Mouse (Mus musculus) stomach, postnatal 0 days (tissue): ENCODE data around the gene Olfr66. TPM values are rescaled to one million over a fixed set of nuclear protein-coding genes. Genes with fewer than 3 reads are reported as not detected.
A peak's percentile ranks its signal among the peaks of the same experiment; 100 is the strongest.

Experiments used
- ATAC-seq: fragments of 200-750 bp; cut with Nextera tagmentation; 2 replicates; pipeline ENCODE4 v1.8.0; 2017; ENCODE audit not compliant: low FRiP score, low TSS enrichment
- DNase-seq: peaks from one replicate; pipeline ENCODE4 v3.0.0-alpha.2; 2016; ENCODE audit warnings: low spot score
- H3K27ac ChIP-seq: fragments of 300-500 bp; sonication (generic); replicated peaks from 2 replicates; pipeline ENCODE4 v1.5.1; 2014; ENCODE audit warnings: mild to moderate bottlenecking, control low read depth
- H3K27me3 ChIP-seq: fragments of 300-500 bp; sonication (generic); 2 replicates; pipeline ENCODE4 v1.6.1; 2014; ENCODE audit warnings: low read length; ENCODE audit not compliant: control insufficient read depth, insufficient read depth
- H3K36me3 ChIP-seq: fragments of 300-500 bp; sonication (generic); 2 replicates; pipeline ENCODE4 v1.6.1; 2014; ENCODE audit warnings: low read length, mixed read lengths; ENCODE audit not compliant: control insufficient read depth, insufficient read depth
- H3K4me1 ChIP-seq: fragments of 300-500 bp; sonication (generic); replicated peaks from 2 replicates; pipeline ENCODE4 v1.6.1; 2014; ENCODE audit warnings: antibody characterized with exemption; ENCODE audit not compliant: control insufficient read depth, insufficient read depth
- H3K4me2 ChIP-seq: fragments of 300-500 bp; sonication (generic); replicated peaks from 2 replicates; pipeline ENCODE4 v1.6.1; 2014; ENCODE audit warnings: low read depth, mild to moderate bottlenecking, control low read depth, moderate library complexity
- H3K4me3 ChIP-seq: fragments of 300-500 bp; sonication (generic); 2 replicates; pipeline ENCODE4 v1.5.1; 2014; ENCODE audit warnings: low read depth, low read length, control low read depth
- H3K9ac ChIP-seq: fragments of 300-500 bp; sonication (generic); 2 replicates; pipeline ENCODE4 v1.6.1; 2014; ENCODE audit warnings: mild to moderate bottlenecking, low read length, control low read depth, mixed read lengths
- H3K9me3 ChIP-seq: fragments of 300-500 bp; sonication (generic); 2 replicates; pipeline ENCODE4 v1.6.1; 2016; ENCODE audit warnings: low read length; ENCODE audit not compliant: control insufficient read depth
- CTCF ChIP-seq: IDR thresholded peaks from 2 replicates; pipeline ENCODE4 v1.5.1; 2016; ENCODE audit warnings: antibody characterized with exemption, low read depth, mild to moderate bottlenecking, moderate library complexity
- EP300 ChIP-seq: optimal IDR thresholded peaks from 2 replicates; pipeline ENCODE3; 2016; ENCODE audit warnings: antibody characterized with exemption
- WGBS: fragments of 180-500 bp; shearing (Covaris S2); extraction: QIAGEN DNeasy Blood & Tissue Kit; methylation state at CpG from one replicate; pipeline ENCODE4 v1.1.7; 2014; 5-methylcytosine and 5-hydroxymethylcytosine counted together
- polyA plus RNA-seq: library from polyadenylated mRNA; unstranded; fragments of >200 nt; fragmentation: Nextera tagmentation; extraction: Ambion mirVana; gene quantifications from 2 replicates; pipeline ENCODE4 v1.2.1, GENCODE M21; 2015

Olfr66 gene
- polyA plus RNA-seq: not detected in 2 replicates

- Histone ChIP-seq H3K36me3 (no peaks in the 10 kb centered on the region), H3K4me2 (no peak within 1 kb of the TSS), H3K27ac (no peak within 1 kb of the TSS), H3K27me3 (no peaks in the 10 kb centered on the region), H3K4me1 (no peaks in the 10 kb centered on the region), H3K9me3 (no peaks in the 10 kb centered on the region), H3K9ac (no peak within 1 kb of the TSS), H3K4me3 (no peak within 1 kb of the TSS)
- TF ChIP-seq CTCF (no peak), EP300 (no peak)
- DNase-seq: no peak
- no peak for ATAC-seq
Observed at GRCm38 (mm10) chr7:103886152-103886551, at the start of gene Olfr66. TSS of gene Olfr66 (minus strand) at chr7:103886252.

- TF ChIP-seq EP300 (no peak), CTCF (no peak)
- no peaks in the 10 kb centered on the region for H3K27me3 ChIP-seq
- ATAC-seq: no peak
- H3K27ac ChIP-seq: no peak within 1 kb of the TSS
- H3K4me2 ChIP-seq: no peak within 1 kb of the TSS
- no peaks in the 10 kb centered on the region for H3K9me3 ChIP-seq
- WGBS: 55% methylated on average over 2 of the region's 2 CpGs
- no peak for DNase-seq
- H3K4me3 ChIP-seq: no peak within 1 kb of the TSS
- H3K9ac ChIP-seq: no peak within 1 kb of the TSS
- no peaks in the 10 kb centered on the region for H3K36me3 ChIP-seq
- no peaks in the 10 kb centered on the region for H3K4me1 ChIP-seq
Observed at GRCm38 (mm10) chr7:103934264-103934663, 48.2 kb upstream of the Olfr66 start, which contains the start of gene Olfr632. TSS of gene Olfr632 (plus strand) at chr7:103934347.

DNA sequence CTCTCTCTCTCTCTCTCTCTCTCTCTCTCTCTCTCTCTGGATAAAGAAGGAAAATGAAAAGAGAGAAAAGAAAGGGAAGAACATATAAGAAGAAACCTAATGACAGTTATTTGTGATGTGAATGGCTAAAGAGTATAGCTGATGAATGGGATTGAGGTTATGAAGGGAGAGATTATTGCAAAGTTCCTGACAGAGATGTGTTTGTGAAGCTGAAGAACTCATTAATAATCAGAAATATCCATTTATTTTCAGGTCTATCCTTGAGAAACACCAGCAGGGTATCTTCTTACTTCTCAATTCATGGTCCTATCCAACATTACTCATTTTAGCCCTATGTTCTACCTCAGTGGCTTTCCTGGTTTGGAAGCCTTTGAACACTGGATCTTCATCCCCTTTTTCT is 42.5 kb upstream of the Olfr66 start, which contains the start of gene Olfr631:
Gene Olfr631, plus strand, starts transcription at position 301 of the 400 bp plus-strand sequence.
- no peaks in the 10 kb centered on the region for H3K27me3 ChIP-seq
- H3K4me2 ChIP-seq: no peak within 1 kb of the TSS
- no peak within 1 kb of the TSS for H3K27ac ChIP-seq
- H3K9ac ChIP-seq: no peak within 1 kb of the TSS
- H3K4me3 ChIP-seq: no peak within 1 kb of the TSS
- ATAC-seq (no peak), DNase-seq (no peak)
- TF ChIP-seq EP300 (no peak), CTCF (no peak)
- no peaks in the 10 kb centered on the region for H3K9me3 ChIP-seq
- no peaks in the 10 kb centered on the region for H3K36me3 ChIP-seq
- H3K4me1 ChIP-seq: no peaks in the 10 kb centered on the region

DNA sequence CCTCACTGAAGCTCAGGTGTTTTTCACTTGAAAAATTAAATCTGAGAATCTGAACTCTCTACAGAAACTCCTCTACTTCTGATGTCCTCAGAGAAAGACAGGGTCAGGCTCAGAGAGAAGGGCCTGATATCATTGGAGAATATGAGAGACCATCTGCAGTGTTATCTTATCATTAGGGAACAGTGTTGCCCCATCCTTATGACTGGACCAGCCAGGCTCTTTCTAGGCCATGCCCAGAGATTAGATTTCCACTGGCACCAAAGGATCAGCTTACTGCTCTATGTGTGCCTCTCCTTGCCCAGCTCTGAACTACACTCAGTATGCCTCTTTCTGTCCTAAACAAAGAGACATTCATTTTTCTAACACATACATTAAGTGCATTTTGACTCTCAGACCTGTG is 29.3 kb upstream of the Olfr66 start:
- no peaks in the 10 kb centered on the region for H3K36me3 ChIP-seq
- no peak overlapping the region for H3K4me3 ChIP-seq
- H3K4me2 ChIP-seq: no peak overlapping the region
- no peaks in the 10 kb centered on the region for H3K27me3 ChIP-seq
- H3K9me3 ChIP-seq: no peaks in the 10 kb centered on the region
- no peak overlapping the region for H3K27ac ChIP-seq
- no peak for TF ChIP-seq CTCF
- TF ChIP-seq EP300: no peak
- no peak for ATAC-seq
- no peaks in the 10 kb centered on the region for H3K4me1 ChIP-seq
- no peak for DNase-seq
- H3K9ac ChIP-seq: no peak overlapping the region

DNA sequence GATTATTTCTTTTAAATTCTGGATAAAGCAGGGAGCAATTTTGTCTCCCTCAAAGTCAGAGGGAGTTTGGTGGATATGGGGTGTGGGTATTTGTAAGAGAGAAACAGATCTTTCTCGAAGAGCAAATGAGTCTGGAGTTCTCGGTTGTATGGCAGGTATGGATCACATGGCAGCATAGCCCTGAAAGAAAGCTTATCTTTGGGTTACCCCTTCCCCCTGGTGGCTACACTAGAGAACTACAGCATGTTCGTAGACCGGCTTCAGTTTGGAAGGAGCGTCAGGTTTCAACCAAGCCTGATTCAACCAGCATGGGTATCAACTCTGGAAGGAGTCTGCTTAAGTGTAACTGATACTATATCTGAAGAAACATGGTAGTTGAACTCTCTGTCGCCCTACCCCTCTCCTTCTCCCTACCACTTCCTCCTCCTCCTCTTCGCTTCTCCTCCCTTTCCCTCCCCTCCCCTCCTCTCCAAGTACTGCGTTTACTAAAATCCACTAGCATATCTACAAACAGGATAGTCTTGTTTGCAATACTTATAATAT is 27.0 kb upstream of the Olfr66 start:
- TF ChIP-seq EP300 (no peak), CTCF (peak; percentile 59)
- Histone ChIP-seq H3K4me1 (no peaks in the 10 kb centered on the region), H3K4me3 (no peak overlapping the region), H3K27me3 (no peaks in the 10 kb centered on the region), H3K9ac (no peak overlapping the region), H3K27ac (no peak overlapping the region), H3K9me3 (no peaks in the 10 kb centered on the region), H3K36me3 (no peaks in the 10 kb centered on the region), H3K4me2 (no peak overlapping the region)
- no peak for DNase-seq
- no peak for ATAC-seq
- 35% methylated on average over 8 of the region's 8 CpGs for WGBS

DNA sequence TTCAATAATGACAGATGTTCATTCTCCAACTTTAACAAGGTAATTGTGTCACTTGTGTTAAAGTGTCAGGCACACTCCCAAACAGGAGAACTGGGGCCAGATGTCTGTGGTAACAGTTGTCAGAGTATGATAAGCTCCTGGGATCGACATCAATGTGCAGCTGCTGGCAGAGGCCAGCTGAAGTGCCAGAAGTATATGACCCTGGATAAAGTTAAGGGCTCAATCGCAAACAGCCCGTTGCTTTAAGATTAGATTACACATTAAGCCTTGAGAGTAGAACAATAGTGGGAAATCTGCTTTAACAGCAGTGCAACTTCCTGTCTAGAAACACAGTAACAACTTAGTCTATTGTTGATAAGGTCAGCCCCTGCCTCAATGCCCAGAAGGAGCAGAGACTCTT is 24.0 kb upstream of the Olfr66 start:
- H3K4me1 ChIP-seq: no peaks in the 10 kb centered on the region
- no peak overlapping the region for H3K27ac ChIP-seq
- TF ChIP-seq EP300 (no peak), CTCF (no peak)
- no peaks in the 10 kb centered on the region for H3K36me3 ChIP-seq
- DNase-seq (no peak), ATAC-seq (no peak; the same call in 1 of the 2 replicates)
- no peak overlapping the region for H3K4me3 ChIP-seq
- no peaks in the 10 kb centered on the region for H3K9me3 ChIP-seq
- no peaks in the 10 kb centered on the region for H3K27me3 ChIP-seq
- no peak overlapping the region for H3K9ac ChIP-seq
- no peak overlapping the region for H3K4me2 ChIP-seq
- WGBS: 17% methylated on average over 3 of the region's 3 CpGs
